Mouse (Mus musculus) cerebral cortex, adult 2 months (tissue): ENCODE results near the gene Arl15.

Experiments
- WGBS: fragments of 180-500 bp; shearing (Covaris S2); methylation state at CpG from one replicate; pipeline ENCODE4 v1.1.7; 2018; 5-methylcytosine and 5-hydroxymethylcytosine counted together

Gene Arl15

GRCm38 (mm10) chr13:114060258-114060657, 266.0 kb downstream of the Arl15 start:
- 86% methylated on average over 6 of the region's 6 CpGs for WGBS

DNA sequence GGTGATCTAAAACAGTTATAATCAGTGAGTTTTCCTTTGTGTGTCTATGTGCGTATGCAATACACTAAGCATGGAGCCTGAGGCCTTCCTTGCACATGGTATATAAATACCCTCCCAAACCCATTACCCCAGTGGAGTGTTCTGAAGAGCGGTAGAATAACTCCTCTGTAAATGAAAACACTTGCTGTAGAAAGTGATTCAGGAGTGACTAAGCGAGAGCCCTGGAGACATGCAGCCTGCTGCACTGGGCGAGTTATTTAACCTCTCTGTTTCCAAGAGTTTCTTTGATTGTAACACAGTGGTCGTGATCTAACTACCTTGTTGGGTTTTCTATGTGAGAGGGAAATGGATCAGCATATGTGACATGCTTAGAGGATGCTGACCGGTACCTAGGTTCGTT, 266.9 kb downstream of the Arl15 start:
- 80% methylated on average over 7 of the region's 7 CpGs for WGBS

DNA sequence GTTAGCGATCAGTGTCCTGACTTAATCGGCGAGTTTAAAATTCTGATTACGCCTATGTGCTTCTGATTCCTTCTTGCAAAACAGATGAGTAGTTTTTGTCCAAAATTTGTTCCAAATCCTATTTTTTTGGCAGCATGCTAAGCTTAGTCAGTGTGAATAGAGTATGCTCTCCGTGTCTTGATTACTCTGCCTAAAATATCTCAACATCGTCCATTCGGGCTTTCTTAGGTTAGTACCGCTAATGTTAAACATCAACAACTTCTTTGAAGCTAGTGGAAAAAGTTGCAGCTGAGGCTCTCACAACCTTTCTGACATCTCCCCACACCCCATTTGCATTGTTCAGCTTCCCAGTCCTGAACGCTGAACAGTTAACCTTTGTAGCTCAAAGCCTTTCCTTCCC, 269.8 kb downstream of the Arl15 start:
- WGBS: 54% methylated on average over 9 of the region's 9 CpGs

- 77% methylated on average over 6 of the region's 6 CpGs for WGBS
These were observed 270.7 kb downstream of the Arl15 start for GRCm38 (mm10) chr13:114065012-114065411.

GRCm38 (mm10) chr13:114068421-114068820, 274.1 kb downstream of the Arl15 start:
- WGBS: 86% methylated on average over 5 of the region's 5 CpGs

GRCm38 (mm10) chr13:114071439-114071838, 277.1 kb downstream of the Arl15 start:
- WGBS: 92% methylated on average over 7 of the region's 7 CpGs

DNA sequence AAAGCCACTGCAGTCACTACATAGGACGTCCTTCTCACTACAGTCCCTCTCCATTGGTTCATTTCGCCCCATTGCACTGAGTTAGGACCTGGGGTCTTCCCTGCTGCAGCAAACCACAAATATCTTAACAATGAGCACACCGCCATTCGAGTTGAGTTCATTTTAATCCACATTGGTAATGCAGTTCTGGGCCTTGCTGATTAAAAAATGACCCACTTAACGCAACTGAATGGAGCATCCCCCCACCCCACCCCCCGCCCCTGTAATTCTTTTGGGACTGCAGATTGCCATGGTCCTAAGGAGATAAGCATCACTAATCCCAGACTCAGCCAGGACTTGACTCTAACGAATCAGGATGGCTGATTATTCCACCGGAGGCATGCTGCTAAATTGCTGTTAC, 280.2 kb downstream of the Arl15 start:
- 58% methylated on average over 8 of the region's 8 CpGs for WGBS

DNA sequence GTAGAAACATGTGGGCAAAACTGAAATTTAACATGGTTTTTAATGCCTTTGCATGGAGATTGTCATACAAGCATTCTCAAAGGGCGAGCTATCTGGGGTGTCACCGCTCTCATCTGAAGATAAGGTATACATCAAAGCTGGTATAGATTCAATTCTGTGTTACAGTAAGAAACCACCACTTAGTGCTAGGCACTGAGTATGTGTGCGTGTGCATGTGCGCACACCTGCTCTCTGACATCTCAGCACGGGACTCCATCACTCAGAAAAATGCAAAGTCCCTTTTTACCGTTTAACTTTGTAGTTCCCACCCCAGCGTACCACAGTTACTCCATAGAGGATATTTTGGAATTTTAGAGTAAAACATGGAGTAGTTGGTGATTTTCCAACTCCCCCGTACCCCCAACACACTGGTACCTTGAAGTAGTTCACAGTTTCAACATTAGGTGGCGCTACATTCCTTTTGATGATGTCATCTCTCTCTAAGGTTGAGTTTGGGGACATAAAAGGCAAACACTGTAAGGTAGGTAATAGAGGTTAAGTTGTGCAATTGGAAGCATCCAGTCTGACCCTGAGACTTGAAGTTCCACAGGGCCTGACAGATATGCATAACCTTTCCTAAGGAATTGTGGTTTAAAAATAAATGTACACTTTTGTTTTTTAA, 281.5 kb downstream of the Arl15 start:
- 63% methylated on average over 9 of the region's 9 CpGs for WGBS

GRCm38 (mm10) chr13:114077181-114077580, 282.9 kb downstream of the Arl15 start:
- WGBS: 72% methylated on average over 9 of the region's 9 CpGs

GRCm38 (mm10) chr13:114077584-114078270, 283.4 kb downstream of the Arl15 start:
- 73% methylated on average over 17 of the region's 17 CpGs for WGBS

DNA sequence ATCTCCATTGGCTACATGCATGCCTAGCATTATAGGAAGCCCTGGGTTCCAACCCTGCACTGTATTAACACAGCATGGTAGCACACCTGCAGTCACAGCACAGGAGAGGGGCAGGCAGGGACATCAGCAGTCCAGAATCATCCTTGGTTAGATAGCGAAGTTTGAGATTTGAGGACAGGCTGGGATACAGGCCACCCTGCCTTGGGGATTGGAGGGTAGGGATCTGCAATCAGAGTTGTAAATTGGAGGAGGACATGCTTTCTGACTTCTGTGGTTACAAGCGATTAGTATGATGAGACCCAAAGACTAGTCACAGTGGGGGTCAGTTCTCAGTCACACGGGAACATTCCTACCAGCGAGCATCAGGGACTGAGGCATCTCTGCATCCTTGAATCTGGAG, 284.5 kb downstream of the Arl15 start:
- WGBS: 92% methylated on average over 4 of the region's 4 CpGs

- 93% methylated on average over 6 of the region's 6 CpGs for WGBS
These were observed 285.4 kb downstream of the Arl15 start for GRCm38 (mm10) chr13:114079751-114080150.

DNA sequence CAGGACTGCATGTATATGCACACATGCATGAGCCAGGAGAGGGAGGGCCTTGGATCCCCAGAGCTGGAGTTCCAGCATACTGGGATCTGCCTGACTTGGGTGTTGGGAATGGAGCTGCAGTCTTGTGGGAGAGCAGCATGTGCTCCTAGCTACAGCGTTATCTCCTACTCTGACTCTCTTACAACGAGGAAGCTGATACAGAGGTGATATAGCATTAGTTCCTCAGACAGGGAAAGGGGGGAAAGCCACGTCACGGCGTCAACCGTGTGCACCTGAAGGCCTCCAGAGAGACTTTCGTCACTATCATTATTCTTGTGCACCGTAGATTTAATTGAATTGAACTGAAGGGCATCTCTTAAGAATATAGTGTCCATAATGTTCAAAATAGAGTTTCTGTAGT, 286.2 kb downstream of the Arl15 start:
- WGBS: 93% methylated on average over 8 of the region's 8 CpGs

DNA sequence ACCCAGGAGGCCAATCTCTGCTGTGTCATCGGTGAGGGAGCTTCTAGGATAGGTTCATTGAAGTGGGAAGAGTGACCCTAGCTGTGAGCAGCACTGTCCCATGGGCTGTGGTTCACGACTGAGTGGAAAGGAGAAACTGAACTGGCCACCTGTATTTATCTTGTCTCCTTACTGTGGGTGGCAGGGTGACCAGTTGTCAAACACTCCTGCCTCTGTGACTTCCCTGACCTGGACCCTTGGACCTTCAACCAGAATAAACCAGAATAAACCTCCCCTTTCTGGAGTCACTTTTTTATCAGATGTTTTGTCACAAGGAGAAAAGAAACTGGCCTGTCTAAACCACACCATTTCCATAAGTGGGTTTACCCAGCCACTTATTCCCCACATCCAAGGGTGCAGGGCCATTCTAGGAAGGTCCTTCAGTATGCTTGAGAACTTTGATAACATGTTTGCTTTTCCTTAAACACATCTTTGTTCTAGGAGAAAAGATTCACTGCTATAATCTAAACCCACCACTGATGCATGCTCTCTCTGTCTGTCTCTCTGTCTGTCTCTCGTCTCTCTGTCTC, 289.3 kb downstream of the Arl15 start:
- 90% methylated on average over 3 of the region's 3 CpGs for WGBS

DNA sequence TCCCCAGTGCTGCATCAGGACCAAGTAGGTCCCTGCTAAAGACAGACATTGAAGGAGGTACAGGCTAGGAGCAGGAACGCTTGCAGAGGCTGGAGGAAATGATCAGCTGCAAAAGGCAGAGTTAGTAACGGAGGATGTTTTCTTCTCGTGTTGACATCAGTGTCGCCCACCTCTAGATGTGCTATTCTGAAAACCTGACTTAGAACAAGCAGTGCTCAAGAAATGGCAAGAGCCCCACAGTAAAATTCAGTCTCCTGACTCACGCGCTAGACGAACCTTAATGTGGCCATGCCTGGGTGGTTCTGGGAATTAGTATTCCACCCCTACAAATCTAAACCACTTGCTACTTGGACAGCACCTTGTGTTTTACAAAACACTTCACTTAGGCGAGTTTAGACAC, 291.1 kb downstream of the Arl15 start:
- WGBS: 54% methylated on average over 8 of the region's 8 CpGs

GRCm38 (mm10) chr13:114086325-114086724, 292.0 kb downstream of the Arl15 start:
- WGBS: 57% methylated on average over 5 of the region's 5 CpGs

- WGBS: 92% methylated on average over 5 of the region's 5 CpGs
These were observed 292.5 kb downstream of the Arl15 start for GRCm38 (mm10) chr13:114086801-114087200.

- 92% methylated on average over 10 of the region's 10 CpGs for WGBS
These were observed 293.6 kb downstream of the Arl15 start for GRCm38 (mm10) chr13:114087696-114088465.

DNA sequence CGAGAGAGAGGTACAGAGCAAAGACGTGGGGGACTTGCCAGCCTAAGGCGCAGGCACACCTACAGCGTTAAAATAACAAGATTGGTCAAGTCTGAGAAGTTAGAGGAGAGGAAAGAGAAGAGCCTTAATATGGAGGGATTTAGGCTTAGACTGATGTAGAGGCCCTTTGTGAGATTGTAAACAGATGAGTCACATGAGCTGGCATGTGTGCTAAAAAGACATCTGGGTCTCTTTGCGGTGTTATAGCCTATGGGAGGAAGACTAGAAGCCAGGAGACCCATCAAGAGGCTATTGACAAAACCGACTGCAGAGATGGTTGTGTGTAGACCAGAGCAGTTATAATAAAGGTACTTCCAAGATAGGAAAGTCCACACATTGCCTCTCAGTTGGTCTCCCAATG, 296.5 kb downstream of the Arl15 start:
- 90% methylated on average over 6 of the region's 6 CpGs for WGBS

GRCm38 (mm10) chr13:114091231-114091630, 296.9 kb downstream of the Arl15 start:
- 85% methylated on average over 9 of the region's 9 CpGs for WGBS

- 74% methylated on average over 7 of the region's 7 CpGs for WGBS
These were observed 300.0 kb downstream of the Arl15 start for GRCm38 (mm10) chr13:114094151-114094875.

DNA sequence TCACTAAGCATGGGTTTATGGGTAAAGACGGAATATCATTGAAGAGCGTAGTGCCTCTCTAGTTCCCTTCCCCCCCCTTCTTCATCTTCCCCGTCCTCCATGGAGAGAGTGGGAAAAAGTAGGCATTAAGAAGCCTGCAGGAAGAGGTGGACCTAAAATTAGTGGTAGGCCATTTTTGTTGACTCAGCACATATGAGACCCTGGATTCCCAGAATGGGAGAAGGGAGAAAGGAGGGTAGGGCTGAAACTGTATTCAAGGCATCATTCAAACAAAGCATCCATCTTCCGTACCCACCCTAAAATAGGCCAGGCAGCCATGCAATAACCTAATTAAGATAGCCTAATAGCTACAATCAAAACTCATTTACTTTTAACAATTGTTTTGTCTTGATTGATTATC, 301.1 kb downstream of the Arl15 start:
- WGBS: 92% methylated on average over 4 of the region's 4 CpGs
